Mouse (Mus musculus): ENCODE results near the gene Scn3b. TPM values are rescaled to one million over a fixed set of nuclear protein-coding genes. Genes with fewer than 3 reads are reported as not detected.

Scn3b gene
- polyA plus RNA-seq, 1 experiment from 2014 or later = 194 TPM

DNA sequence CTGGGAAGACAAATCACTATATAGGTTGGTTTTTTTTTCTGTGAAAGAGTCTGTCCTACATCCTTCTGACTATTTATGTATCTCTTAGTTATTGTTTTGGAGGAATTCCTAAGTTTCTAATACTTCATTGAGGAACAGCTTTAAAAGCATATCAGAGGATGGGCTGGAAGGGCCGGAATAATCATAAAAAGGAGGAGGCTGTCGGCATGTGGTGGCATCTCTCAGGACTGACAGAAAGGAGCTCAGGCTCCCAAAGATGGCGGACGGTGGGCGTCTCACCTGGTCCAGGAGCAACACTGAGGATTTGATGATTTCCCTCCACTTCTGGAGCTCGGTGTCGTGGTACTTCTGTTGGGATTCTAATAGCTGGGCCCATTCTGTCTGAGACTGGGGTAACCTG, 30.3 kb downstream of the Scn3b start:
- peaks cover 51% of the 10 kb centered on the region for H3K36me3 ChIP-seq (ENCODE audit: control insufficient read depth, insufficient read depth, low read length)
- H3K9me3 ChIP-seq (replicated peaks; ENCODE audit: control insufficient read depth, low read length, poor library complexity, severe bottlenecking) = no peaks in the 10 kb centered on the region
- WGBS = 95% methylated on average over 7 of the region's 7 CpGs
- no peaks in the 10 kb centered on the region for H3K27me3 ChIP-seq (ENCODE audit: control insufficient read depth, insufficient read depth, low read depth, low read length)
- ATAC-seq = no peak
- no peak overlapping the region for H3K9ac ChIP-seq (ENCODE audit: low read depth, low read length)
- no peaks in the 10 kb centered on the region for H3K4me1 ChIP-seq (ENCODE audit: control insufficient read depth, insufficient read depth, low read length)
- H3K4me2 ChIP-seq (ENCODE audit: low read length) = no peak overlapping the region
- no peak overlapping the region for H3K27ac ChIP-seq (ENCODE audit: low read length)
- no peak overlapping the region for H3K4me3 ChIP-seq (ENCODE audit: low read depth, low read length)

DNA sequence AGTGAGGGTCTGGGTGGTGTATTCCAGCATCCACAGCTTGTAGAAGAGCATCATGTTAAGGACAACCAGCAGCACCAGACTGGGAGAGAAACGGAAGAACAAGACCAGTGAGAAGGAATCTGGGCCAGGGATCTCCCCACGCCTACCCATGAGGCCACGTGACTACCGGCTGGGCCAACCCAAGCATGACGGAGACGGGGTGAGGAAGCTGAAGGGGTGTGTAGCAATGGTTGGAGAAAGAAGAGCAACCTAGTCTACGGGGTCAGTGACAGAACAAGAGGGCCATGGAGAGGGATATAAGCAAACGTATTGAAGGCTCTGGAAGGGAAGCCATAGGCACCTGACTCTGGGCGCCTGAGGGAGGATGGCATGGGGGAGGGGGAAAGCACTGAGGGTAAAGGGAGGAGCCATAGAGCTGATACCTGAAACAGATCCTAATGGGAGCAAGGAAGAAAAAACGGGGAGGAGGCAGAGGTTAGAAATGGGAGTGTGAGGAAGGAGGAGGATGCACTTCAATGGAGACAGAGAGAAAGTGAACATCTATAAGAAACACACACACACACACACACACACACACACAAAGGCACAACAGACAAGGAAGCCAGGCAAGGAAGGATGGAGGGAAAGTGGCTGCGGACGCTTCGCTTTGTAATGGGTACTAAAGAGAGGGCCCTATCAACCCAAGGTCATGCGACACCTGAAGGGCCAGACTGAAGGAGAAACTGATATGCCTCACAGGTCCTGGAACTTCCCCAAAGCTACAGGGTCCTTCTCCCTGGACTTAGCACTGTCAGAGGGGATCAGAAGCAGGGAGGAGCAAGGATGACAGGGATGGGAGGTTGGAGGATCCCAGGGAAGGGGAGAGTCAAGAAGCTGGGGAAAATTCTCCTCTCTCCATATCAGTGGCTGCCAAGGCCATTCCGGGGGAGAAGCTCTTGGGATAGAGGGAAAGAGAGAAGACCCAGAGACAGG, 31.3 kb downstream of the Scn3b start:
- no peak for ATAC-seq
- 91% methylated on average over 15 of the region's 15 CpGs for WGBS
- Histone ChIP-seq H3K4me3 (ENCODE audit: low read depth, low read length) (no peak overlapping the region), H3K9me3 (replicated peaks; ENCODE audit: control insufficient read depth, low read length, poor library complexity, severe bottlenecking) (no peaks in the 10 kb centered on the region), H3K9ac (ENCODE audit: low read depth, low read length) (no peak overlapping the region), H3K36me3 (ENCODE audit: control insufficient read depth, insufficient read depth, low read length) (peaks cover 54% of the 10 kb centered on the region), H3K27me3 (ENCODE audit: control insufficient read depth, insufficient read depth, low read depth, low read length) (no peaks in the 10 kb centered on the region), H3K4me2 (ENCODE audit: low read length) (no peak overlapping the region), H3K27ac (ENCODE audit: low read length) (no peak overlapping the region), H3K4me1 (ENCODE audit: control insufficient read depth, insufficient read depth, low read length) (no peaks in the 10 kb centered on the region)

DNA sequence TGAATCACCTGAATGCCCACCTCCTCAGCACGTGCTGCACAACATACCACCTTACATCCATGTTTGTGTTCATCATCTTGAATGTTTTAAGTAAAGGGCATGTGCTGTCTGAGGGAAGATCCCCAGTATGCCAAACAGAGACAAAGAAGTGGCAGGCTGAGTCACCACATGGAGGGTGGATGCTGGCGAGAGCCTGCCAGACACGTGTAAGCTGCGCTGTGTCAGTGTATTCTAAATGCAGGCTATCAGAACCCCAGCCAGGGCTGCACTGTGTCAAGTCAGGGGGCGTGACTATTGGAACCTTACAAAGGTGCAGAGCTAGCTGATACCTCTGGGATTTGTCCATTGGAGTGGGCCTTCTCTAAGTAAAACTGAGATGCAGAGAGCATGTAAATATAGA, 32.5 kb downstream of the Scn3b start:
- Histone ChIP-seq H3K4me1 (ENCODE audit: control insufficient read depth, insufficient read depth, low read length) (no peaks in the 10 kb centered on the region), H3K27me3 (ENCODE audit: control insufficient read depth, insufficient read depth, low read depth, low read length) (no peaks in the 10 kb centered on the region)
- ATAC-seq = no peak

DNA sequence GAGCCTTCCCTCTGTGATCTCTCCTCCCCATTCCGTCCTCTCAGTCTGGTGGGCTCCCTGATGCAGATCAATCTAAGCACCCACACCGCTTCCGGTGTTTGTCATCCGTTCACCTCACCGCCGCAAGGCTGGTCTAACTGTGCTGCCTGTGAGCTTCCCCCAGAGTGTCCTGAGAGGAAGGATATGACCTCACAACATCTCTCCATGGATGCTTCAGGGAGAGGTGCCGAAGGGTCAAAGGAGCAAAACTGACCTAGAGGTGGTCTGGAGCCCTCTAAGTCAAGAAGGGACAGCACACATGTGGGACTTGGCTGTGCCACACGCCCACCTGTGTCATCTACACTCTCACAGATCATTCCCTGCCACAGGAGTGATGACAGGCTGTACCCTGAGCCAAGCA, 33.4 kb downstream of the Scn3b start:
- Histone ChIP-seq H3K36me3 (ENCODE audit: control insufficient read depth, insufficient read depth, low read length) (peaks cover 68% of the 10 kb centered on the region), H3K27ac (ENCODE audit: low read length) (no peak overlapping the region), H3K4me3 (ENCODE audit: low read depth, low read length) (no peak overlapping the region), H3K27me3 (ENCODE audit: control insufficient read depth, insufficient read depth, low read depth, low read length) (no peaks in the 10 kb centered on the region), H3K4me2 (ENCODE audit: low read length) (no peak overlapping the region), H3K9me3 (replicated peaks; ENCODE audit: control insufficient read depth, low read length, poor library complexity, severe bottlenecking) (no peaks in the 10 kb centered on the region), H3K9ac (ENCODE audit: low read depth, low read length) (no peak overlapping the region), H3K4me1 (ENCODE audit: control insufficient read depth, insufficient read depth, low read length) (no peaks in the 10 kb centered on the region)
- 93% methylated on average over 8 of the region's 8 CpGs for WGBS
- ATAC-seq = no peak

More for the DNA sequence above, 32.5 kb downstream of the Scn3b start:
- H3K4me2 ChIP-seq (ENCODE audit: low read length) = no peak overlapping the region
- H3K4me3 ChIP-seq (ENCODE audit: low read depth, low read length) = no peak overlapping the region
- WGBS = 85% methylated on average over 5 of the region's 5 CpGs
- H3K9me3 ChIP-seq (replicated peaks; ENCODE audit: control insufficient read depth, low read length, poor library complexity, severe bottlenecking) = no peaks in the 10 kb centered on the region
- no peak overlapping the region for H3K27ac ChIP-seq (ENCODE audit: low read length)
- peaks cover 63% of the 10 kb centered on the region for H3K36me3 ChIP-seq (ENCODE audit: control insufficient read depth, insufficient read depth, low read length)
- H3K9ac ChIP-seq (ENCODE audit: low read depth, low read length) = no peak overlapping the region

DNA sequence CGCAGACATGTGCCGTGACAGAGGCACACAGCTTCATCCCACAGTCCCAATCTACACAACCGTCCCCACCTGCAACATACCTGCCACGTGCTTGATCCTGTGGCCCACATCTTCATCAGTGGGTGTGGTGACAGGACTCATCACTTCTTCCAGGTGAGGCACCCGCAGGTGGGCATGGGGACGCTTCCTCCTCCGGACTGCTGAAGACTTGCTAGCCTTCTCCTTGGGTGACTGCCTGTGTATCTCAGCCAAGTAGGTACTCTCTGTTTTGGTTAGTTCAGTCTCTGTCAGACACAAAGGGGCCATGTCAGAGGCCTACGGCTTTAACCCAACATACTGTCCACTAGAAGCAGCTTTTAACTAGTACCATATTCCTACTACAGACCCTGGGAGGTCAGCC, 35.2 kb downstream of the Scn3b start:
- Histone ChIP-seq H3K27me3 (ENCODE audit: control insufficient read depth, insufficient read depth, low read depth, low read length) (no peaks in the 10 kb centered on the region), H3K4me1 (ENCODE audit: control insufficient read depth, insufficient read depth, low read length) (no peaks in the 10 kb centered on the region), H3K9me3 (replicated peaks; ENCODE audit: control insufficient read depth, low read length, poor library complexity, severe bottlenecking) (no peaks in the 10 kb centered on the region), H3K4me2 (ENCODE audit: low read length) (no peak overlapping the region), H3K27ac (ENCODE audit: low read length) (no peak overlapping the region), H3K36me3 (ENCODE audit: control insufficient read depth, insufficient read depth, low read length) (peaks cover 67% of the 10 kb centered on the region), H3K4me3 (ENCODE audit: low read depth, low read length) (no peak overlapping the region), H3K9ac (ENCODE audit: low read depth, low read length) (no peak overlapping the region)
- no peak for ATAC-seq
- WGBS = 96% methylated on average over 8 of the region's 8 CpGs

DNA sequence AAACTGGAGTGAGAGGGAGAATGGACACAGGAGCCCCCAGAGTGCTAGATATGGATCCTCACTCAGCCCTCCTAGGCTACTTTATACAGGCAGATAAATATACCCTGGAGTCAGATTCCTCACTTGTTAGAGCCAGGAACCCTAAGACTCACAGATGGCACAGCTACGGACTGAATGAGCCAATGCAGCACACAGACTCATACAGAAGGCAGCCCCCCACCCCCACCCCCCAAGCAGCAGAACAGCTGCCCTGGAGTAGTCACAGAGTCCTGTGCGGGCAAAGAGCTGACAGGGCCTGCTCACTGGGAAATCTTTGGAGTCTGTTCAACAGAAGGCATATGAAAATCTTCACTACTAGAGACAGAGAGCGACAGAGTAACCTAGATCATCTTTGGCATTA, 38.3 kb downstream of the Scn3b start:
- Histone ChIP-seq H3K4me3 (ENCODE audit: low read depth, low read length) (no peak overlapping the region), H3K36me3 (ENCODE audit: control insufficient read depth, insufficient read depth, low read length) (peaks cover 71% of the 10 kb centered on the region), H3K9ac (ENCODE audit: low read depth, low read length) (no peak overlapping the region), H3K9me3 (replicated peaks; ENCODE audit: control insufficient read depth, low read length, poor library complexity, severe bottlenecking) (no peaks in the 10 kb centered on the region), H3K27ac (ENCODE audit: low read length) (no peak overlapping the region), H3K4me1 (ENCODE audit: control insufficient read depth, insufficient read depth, low read length) (no peaks in the 10 kb centered on the region), H3K27me3 (ENCODE audit: control insufficient read depth, insufficient read depth, low read depth, low read length) (no peaks in the 10 kb centered on the region), H3K4me2 (ENCODE audit: low read length) (no peak overlapping the region)
- ATAC-seq = no peak
- WGBS = 77% methylated on average over 3 of the region's 3 CpGs

DNA sequence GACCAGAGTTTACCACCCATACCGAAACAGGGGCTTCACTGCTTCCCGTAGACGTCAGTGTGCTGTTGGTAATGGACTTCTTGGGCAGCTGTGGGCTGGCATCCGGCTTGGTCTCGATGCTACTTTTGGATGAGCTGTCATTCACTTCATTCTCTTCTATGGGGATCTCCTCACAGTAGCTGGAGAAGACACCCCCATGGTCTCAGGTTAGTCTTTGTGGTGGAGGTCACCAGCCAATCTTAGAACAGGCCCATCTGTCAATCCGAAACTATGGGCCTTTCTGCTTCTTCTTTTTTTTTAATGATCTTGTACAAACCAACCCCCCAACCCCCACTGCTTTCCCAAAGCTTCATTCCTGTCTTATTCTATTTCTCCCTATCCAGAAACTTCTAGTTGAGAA, 40.9 kb downstream of the Scn3b start:
- H3K9ac ChIP-seq (ENCODE audit: low read depth, low read length) = no peak overlapping the region
- H3K27me3 ChIP-seq (ENCODE audit: control insufficient read depth, insufficient read depth, low read depth, low read length) = no peaks in the 10 kb centered on the region
- H3K4me2 ChIP-seq (ENCODE audit: low read length) = no peak overlapping the region
- H3K9me3 ChIP-seq (replicated peaks; ENCODE audit: control insufficient read depth, low read length, poor library complexity, severe bottlenecking) = no peaks in the 10 kb centered on the region
- no peak for ATAC-seq
- peaks cover 53% of the 10 kb centered on the region for H3K36me3 ChIP-seq (ENCODE audit: control insufficient read depth, insufficient read depth, low read length)
- 93% methylated on average over 6 of the region's 6 CpGs for WGBS
- no peaks in the 10 kb centered on the region for H3K4me1 ChIP-seq (ENCODE audit: control insufficient read depth, insufficient read depth, low read length)
- H3K4me3 ChIP-seq (ENCODE audit: low read depth, low read length) = no peak overlapping the region
- H3K27ac ChIP-seq (ENCODE audit: low read length) = no peak overlapping the region

DNA sequence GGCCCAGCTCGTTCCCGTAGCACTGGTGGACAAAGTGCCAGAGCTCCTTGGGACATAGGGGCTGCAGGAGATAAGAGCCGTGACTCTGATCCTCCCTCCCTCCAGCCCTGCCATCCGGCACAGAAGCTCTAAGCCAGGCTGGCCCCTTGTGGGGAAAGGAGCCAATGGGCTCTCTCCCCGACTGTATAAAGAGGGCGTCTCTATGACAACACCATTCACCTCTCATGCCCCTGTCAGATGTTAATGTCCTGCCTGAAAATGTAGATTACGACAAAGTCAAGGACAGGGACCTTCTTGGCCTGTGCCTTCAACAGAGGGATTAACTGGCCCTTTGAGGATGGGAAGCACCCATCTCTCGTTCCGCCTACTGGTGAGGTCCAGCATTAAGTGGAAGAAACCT, 42.8 kb downstream of the Scn3b start:
- Histone ChIP-seq H3K27ac (ENCODE audit: low read length) (no peak overlapping the region), H3K9me3 (replicated peaks; ENCODE audit: control insufficient read depth, low read length, poor library complexity, severe bottlenecking) (no peaks in the 10 kb centered on the region), H3K4me1 (ENCODE audit: control insufficient read depth, insufficient read depth, low read length) (no peaks in the 10 kb centered on the region), H3K27me3 (ENCODE audit: control insufficient read depth, insufficient read depth, low read depth, low read length) (no peaks in the 10 kb centered on the region), H3K36me3 (ENCODE audit: control insufficient read depth, insufficient read depth, low read length) (peaks cover 46% of the 10 kb centered on the region), H3K4me2 (ENCODE audit: low read length) (no peak overlapping the region), H3K4me3 (ENCODE audit: low read depth, low read length) (no peak overlapping the region), H3K9ac (ENCODE audit: low read depth, low read length) (no peak overlapping the region)
- ATAC-seq = no peak
- WGBS = 62% methylated on average over 9 of the region's 9 CpGs

DNA sequence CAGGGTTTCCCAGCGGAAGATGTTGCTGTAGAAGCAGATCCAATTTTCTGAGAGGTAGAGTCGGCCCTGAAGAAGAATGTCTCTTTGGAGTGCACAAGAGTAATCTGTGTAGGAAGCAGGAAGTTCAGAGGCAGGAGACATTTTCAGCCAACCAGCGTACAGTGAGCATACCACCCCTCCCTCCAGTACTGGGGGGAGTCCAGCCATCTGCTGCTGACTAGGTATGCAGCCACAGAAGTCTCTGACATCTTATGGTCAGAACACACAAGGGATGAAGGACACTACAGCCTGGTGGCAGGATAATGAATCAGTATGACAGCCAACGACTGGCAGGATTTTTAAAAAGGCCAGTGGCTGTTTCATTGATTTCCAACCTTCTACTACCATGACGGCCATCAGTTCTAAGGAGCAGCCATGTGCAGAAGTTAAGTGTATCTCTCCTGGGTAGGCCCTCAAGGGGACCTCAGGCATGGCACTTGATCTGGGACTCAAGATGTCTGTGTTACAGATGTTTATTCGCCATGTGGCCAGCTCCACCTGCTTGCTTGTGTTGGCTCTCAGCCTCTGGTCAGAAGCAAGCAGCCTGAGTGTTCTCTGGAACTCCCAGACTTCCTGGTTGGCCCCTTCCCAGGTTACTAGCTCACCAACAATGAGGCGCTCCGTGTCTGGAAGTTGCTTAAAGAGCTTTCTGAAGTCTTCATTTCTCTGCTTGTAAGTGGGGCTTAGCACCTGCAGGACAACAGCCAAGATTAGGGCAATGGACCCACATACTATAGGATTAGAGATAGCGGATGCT, 48.0 kb downstream of the Scn3b start:
- Histone ChIP-seq H3K27ac (ENCODE audit: low read length) (no peak overlapping the region), H3K36me3 (ENCODE audit: control insufficient read depth, insufficient read depth, low read length) (peaks cover 23% of the 10 kb centered on the region)
- no peak for ATAC-seq

More for the DNA sequence above, 48.0 kb downstream of the Scn3b start:
- H3K4me1 ChIP-seq (ENCODE audit: control insufficient read depth, insufficient read depth, low read length) = no peaks in the 10 kb centered on the region
- H3K9me3 ChIP-seq (replicated peaks; ENCODE audit: control insufficient read depth, low read length, poor library complexity, severe bottlenecking) = no peaks in the 10 kb centered on the region
- WGBS = 83% methylated on average over 9 of the region's 9 CpGs
- H3K9ac ChIP-seq (ENCODE audit: low read depth, low read length) = no peak overlapping the region
- H3K4me2 ChIP-seq (ENCODE audit: low read length) = no peak overlapping the region
- H3K27me3 ChIP-seq (ENCODE audit: control insufficient read depth, insufficient read depth, low read depth, low read length) = no peaks in the 10 kb centered on the region
- H3K4me3 ChIP-seq (ENCODE audit: low read depth, low read length) = no peak overlapping the region
